Mouse (Mus musculus): ENCODE results near the gene Trub1.

The Trub1 gene

DNA sequence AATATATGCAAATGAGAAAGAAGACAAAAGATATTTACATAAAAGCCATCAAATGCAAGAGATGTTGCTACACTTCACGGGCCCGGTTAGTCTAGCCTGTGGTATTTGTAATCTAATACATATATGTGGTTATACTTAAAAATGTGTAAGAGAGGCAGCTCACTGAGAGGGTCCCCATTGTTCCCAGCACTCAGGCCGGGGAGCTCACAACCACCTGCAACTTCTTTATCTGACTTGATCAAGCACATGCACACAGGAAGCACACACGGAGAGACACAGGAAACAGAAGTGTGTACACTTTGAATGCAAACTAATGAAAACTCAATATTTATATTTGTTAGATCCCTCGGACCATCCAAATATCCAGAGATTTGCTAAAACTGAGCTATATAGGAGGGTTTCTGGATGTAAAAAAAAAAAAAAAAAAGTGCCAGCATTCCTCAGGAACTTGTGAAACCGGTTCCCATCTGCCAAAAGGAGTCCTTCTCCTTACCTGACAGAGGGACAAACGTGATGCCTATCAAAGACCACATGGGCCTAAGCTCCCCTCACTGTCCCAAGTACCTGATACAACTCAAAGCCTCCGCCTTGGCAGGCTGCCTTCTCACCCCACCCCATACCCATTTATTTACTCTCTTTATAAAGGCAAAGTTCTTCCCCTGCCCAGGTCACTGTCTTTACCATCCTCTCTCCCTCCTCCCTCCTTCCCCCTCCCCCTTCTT, 9.6 kb upstream of the Trub1 start:
- no peak for DNase-seq (ENCODE audit: low spot score)

DNA sequence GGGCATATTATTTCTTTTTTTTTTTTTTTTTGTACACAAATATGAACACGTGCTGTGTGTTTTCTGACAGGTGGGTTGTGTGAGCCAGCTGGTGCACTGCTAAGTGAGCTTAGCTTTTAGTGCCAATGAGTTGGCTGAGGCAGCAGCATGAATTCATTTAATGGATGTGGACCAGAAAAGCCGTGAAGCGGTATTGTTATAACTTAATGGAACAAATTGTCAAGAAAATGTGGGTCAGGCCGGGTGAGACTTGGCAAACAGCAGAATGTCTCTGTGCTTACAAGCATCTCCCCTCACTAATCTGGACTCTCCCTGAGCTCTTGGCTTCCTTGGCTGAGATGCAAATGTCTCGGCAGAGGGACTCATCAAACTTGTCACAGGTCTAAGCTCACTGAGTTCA, 7.7 kb upstream of the Trub1 start:
- DNase-seq (ENCODE audit: low spot score) = no peak

DNA sequence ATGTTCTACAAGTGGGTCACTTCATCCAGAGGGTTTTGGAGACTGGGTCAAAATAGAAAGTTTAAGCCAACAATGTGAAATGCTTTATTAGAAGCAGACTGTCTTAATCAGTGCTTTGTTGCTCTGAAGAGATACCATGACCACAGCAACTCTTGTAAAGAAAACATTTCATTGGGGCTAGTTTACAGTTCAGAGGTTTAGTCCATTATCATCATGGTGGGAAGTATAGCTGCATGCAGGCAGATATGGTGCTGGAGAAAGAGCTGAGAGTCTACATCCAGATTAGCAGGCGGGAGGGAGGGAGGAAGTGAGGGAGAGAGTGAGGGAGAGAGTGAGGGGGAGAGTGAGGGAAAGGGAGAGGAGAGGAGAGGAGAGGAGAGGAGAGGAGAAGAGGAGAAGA, 1.9 kb upstream of the Trub1 start:
- no peak for DNase-seq (ENCODE audit: low spot score)

DNA sequence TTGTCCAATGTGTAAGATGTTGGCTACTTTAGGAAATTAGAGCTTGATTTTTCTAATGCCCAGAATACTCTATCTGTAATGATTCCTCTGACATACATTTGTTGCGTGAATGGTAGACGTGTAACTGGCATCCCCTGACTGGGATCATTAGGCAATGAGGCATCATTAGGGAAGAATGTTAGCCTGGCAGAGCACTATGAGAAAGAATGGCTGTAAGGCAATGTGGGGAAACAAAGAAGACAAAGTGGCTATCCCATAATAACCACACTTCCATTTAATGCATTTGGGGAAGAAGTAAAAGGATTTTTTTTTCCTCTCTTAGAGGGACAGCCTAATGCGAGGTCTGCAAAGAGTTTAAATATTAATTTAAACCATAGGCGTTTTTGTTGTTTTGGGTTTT, 950 bp upstream of the Trub1 start:
- DNase-seq (ENCODE audit: low spot score) = no peak

DNA sequence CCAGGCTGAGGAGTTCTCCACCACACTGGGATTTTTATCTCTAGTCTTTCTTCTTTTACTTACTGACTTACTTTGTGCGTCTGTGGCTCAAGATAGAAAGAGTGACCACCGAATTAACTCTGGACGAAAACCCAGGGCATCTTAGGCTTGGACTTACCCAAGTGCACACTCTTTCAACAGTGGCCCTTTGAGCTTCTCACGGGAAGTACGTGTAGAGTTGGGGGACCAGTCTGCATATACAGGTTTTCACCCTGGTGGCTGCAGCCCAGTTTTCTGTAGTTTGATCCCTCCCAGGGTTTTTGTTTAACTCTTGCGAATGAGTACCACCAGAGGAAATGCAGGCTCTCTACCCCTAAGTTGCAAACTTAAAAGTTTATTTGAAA, 497 bp downstream of the Trub1 start:
- no peak for DNase-seq (ENCODE audit: low spot score)

DNA sequence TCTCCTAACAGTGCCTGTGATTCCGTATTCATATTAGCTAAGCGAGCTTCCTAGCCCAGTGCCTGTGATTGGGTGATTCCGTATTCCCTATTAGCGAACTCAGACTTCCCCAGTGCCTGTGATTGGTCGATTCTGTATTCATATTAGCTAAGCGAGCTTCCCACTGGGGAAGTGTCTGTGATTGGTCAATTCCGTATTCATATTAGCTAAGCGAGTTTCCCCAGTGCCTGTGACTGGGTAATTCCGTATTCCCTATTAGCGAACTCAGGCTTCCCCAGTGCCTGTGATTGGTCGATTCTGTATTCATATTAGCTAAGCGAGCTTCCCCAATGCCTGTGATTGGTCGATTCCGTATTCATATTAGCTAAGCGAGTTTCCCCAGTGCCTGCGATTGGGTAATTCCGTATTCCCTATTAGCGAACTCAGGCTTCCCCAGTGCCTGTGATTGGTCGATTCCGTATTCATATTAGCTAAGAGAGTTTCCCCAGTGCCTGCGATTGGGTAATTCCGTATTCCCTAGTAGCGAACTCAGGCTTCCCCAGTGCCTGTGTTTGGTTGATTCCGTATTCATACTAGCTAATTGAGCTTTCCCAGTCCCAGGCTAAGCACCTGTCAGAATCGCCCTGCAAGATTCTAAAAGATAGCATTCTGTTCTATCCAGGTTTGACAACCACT, 2.7 kb downstream of the Trub1 start:
- DNase-seq (ENCODE audit: low spot score) = no peak

DNA sequence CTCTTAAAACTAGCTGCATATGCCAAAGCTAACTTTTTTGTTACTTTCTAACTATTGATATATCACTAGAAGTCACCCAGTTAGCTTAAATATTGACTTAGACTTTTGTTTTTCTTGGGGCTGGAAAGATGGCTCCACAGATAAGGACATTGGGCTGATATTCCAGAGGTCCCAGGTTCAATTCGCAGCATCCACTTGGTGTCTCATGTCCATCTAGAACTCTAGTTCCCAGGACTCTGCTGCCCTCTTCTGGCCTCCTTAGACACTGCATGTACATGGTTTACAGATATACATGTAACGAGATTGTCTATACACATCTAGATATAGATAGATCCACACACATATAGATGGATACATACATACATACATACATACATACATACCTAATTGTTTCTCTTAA, 4.4 kb downstream of the Trub1 start:
- peak; percentile 61 for DNase-seq (ENCODE audit: low spot score)

DNA sequence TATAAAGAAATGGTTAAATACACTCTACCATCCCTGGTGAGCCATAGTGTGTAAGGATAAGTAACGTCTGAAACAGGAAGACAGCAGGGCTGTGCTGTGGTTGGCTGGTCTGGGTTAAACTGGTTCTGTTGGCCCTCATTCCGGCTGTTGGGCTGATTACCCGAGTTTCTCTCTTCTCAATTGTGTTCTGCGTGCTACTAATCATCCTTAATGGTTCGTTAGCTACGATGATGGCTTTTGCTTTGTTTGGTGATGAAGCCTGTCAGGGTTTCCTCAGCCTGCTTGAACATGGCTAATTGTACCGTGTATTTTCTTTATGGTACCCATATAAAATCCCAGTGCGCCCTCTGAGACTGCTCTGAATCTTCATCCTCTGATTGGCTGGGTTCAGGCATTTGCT, 11.0 kb downstream of the Trub1 start:
- no peak for DNase-seq (ENCODE audit: low spot score)

DNA sequence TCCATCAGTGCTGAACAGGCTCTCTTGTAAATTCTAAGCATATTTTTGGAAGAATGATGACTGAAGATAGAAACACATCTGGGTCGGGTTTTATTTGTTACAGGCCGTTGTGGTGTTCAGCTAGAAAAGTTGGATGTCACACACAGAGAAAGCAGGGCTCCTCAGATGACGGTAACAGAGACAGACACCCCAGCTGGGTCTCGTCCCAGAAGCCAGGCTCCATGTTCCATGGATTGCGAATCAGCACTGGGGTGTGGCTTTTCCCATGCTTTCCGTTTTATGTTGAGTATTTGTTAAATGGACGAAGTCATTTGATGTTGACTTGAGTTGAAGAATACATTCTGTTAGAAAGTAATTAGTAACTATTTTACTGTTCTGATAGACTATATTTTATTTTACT, 13.0 kb downstream of the Trub1 start:
- DNase-seq (ENCODE audit: low spot score) = no peak

DNA sequence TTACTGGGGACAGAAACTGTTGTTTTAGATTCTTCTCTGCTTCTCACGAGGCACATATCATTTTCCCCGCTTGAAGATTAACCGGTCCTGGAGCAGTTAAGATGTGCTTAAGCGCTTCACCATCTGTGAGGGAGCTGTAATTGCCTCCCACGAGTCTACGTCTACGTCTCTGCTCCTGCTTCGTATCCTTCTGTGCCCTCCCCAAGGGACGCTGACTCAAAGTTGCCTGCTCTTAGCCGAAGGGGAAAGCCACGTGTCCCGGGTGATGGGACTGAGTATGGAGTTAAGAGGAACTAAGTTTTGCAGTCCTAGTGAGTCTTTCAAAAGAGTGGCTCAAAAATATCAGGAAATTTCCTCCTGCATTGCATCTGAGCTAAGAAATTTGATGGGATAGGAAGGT, 18.3 kb downstream of the Trub1 start:
- DNase-seq (ENCODE audit: low spot score) = no peak

DNA sequence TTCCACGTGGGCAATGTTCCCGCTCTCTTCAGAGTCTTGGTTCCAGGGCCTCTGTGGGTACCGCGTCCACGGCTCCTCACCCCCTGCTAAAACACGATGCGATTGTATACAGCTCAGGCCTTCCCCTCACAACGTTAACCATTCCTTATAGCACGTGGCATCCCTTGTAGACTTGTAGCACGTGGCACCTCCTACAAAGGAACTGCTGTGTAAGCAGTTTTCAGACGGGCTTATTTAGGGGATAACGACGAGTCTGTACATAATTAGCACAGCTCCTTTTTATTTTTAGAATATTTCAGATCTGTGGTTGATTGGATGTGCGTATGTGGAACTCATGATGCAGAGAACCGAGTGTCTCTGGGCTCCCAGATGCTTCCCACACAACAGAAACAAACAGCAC, 19.5 kb downstream of the Trub1 start:
- DNase-seq (ENCODE audit: low spot score) = no peak

DNA sequence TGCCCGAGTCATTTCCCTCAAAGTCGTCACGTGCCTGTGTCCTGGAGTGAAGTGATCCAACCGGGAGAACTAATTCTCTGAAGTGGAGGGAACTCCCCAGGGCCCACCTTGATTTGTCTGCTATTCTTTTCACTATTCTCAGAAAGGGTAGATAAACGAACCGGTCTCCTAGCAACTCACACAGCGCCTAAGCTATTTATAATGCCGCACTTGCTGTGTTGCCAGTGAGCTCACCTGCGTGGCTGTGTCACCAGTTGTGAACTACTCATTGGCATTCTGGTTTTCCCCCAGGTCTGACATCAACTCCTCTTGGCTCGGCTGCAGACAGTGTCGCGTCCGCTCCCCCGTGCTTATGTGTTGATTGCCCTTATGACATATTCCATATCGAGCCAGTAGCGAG, 20.6 kb downstream of the Trub1 start:
- DNase-seq (ENCODE audit: low spot score) = no peak

DNA sequence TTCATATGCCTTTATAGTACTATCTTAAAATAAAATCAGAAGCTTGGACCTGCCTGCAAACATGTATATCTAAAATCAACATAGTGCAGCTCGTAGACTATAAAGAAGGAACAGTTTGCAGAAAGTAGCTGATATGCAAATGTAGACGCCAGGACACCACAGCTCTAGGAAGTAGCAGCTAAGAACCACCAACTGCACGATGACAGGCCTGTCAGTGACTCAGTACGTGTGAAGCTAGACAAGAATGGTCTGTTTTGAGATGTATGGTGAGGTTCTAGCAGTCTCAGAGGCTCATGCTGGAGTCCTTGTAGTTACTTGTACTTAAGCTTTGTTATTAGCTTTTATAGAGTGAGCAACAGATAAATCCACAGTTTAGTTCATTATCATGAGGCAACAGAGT, 22.6 kb downstream of the Trub1 start:
- DNase-seq (ENCODE audit: low spot score) = no peak

DNA sequence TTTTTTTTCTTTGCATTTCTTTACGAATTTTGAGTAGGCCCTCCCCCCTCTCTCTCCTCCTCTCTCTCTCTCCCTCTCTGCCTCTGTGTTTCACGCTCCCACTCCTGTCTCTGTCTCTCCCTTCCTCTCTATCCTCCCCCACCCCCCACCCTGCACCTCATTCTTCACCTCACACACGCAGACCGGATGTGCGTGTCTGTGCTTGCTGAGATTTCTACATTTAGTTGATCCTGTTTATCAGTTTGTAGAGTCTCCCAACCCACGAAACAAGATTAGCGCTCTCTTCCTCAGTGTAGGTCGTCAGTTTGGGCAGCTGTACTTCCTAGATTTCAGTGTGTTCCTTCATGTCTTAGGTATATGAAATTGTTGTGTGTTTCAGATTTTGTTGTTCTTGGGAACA, 24.6 kb downstream of the Trub1 start:
- DNase-seq (ENCODE audit: low spot score) = peak; percentile 29

DNA sequence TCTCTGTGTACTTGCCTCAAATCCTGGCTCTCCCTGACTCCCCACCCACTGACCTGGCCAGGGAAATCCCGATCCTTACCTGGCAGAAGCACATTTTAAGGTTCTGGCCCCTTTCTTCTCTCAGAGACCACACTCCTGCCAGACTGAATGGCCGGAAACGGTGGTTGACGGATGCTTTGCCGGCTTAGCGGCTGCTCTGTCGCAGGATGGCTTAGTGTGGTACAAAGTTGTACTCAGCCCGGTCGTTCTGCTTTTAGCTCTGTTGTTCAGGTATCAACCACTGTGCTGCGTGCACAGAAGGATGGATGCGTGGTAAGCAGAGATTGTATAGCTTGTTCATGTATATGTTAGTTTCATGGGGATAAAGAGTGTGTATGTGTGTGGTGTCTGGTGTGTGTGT, 25.3 kb downstream of the Trub1 start:
- peak; percentile 37 for DNase-seq (ENCODE audit: low spot score)

DNA sequence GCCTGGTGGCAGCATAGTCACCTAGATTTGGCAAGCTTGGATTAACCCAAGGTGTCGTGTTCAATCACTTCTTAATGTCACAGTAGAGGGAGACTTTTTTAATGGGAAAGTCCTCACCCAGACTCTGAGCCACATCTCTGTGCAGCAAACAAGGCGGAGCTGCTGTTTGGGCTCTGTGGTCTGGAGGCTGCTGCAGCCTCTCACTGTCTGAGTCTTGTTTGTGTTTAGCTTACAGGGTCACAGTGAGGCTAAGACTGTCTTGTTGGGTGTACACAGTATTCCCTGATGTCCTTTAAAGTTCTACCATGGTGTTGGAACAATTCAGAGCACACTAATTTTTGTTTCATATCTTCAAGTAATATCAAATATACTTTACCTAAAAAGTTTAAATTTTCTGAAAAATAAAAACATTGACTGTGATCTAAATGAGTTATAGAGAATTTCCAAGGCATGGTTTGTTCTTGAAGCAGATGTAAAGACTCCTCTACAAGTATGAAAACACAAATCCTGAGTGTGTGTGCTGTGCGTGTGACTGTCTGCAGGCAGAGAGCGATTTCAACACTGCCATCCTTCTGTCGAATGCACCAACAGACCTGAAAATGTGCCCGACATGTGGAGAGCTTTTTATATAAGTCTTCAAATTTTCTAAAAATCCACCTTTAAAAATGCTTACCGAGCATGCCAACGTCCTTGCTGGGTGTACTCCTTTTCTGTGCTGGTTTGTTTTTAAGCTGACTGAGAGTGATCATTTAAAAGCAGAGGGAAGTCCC, 27.4 kb downstream of the Trub1 start:
- DNase-seq (ENCODE audit: low spot score) = no peak

DNA sequence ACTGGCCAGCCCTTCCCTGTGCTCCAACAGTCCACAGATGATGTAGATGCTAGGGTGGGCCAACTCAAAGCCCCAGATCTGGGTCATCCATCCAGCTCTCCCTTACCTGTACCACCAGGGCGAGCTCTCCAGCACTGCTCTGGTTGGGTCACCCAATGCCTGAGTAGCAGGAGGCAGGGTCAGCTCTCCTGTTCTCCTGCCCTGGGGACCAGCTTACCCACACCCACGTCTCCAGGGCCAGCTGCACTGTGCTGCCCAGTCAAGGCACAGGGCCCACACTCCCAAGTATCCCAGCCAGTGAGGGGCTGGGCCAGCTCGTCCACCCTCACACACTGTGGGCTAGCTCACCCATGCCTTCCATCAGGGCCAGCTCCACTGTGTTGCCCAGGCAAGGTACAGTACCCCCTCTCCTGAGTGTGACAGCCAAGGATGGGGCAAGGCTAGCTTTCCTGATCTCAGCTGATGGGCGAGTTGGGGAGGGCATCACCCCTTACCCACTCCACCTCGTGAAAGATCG, 29.1 kb downstream of the Trub1 start:
- DNase-seq (ENCODE audit: low spot score) = no peak

DNA sequence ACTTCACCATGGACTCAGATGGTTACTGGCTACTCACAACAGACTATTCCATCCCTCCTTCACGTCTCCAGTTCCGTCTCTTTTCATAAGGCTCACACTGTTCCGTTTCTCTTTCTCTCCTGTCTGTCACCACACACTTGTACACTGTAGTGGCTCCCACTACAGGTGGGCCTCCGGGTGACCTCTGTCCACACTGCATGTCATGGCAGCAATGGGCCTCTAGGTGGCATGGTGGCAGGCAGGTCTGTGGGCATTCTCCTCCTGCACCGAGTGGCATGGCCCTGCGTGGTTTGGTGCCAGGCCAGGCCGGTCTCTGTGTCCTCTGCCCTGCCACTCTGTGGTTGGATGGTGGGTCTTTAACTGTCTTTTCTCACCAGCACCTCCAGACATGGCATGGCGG, 30.1 kb downstream of the Trub1 start:
- peak; percentile 27 for DNase-seq (ENCODE audit: low spot score)

DNA sequence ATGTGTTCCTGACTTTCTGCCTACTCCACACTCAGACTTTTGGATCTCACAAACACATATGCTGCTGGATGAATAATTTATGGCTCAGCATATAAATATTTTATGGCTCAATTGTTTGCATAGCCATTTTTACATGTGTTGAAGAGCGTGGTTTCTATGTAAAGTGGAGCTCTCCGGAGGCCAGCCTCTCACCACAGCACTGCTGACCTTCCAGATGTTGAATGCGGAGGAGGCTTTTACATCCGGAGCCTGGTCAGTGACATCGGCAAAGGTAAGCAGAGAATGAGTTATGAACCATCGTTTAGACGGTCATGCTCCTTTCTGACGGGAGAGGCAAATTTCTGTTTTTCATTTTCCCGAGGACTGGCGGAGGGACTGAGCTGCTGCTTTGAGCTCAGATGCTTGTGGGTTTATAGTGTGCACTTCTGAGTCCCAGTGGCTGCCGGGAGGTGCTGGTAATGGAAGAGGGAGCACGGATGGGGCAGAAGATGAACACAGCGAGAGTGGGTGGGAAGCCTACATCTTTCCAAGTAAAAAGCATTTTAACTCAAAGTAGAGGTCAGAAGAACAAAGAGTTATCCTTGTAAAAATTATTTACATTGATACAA, 34.4 kb downstream of the Trub1 start:
- DNase-seq (ENCODE audit: low spot score) = no peak

DNA sequence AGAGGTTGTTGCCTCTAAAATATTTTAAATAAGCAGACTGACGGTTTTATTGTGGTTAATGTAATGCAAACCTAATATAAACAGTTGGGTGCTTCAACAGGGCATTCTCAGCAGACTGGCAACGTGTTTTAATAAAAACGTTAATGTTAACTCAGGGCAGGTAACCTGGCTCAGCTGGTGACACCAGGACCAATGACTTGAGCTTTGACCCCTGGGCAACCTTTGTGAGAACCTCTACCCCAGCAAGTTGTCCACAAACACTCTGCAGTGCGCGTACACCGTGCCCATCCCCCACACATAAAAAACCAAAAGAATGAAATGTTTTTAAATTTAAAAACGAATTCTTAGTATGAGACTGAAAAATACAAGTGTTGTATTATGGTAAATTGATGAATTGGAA, 36.8 kb downstream of the Trub1 start:
- DNase-seq (ENCODE audit: low spot score) = no peak

DNA sequence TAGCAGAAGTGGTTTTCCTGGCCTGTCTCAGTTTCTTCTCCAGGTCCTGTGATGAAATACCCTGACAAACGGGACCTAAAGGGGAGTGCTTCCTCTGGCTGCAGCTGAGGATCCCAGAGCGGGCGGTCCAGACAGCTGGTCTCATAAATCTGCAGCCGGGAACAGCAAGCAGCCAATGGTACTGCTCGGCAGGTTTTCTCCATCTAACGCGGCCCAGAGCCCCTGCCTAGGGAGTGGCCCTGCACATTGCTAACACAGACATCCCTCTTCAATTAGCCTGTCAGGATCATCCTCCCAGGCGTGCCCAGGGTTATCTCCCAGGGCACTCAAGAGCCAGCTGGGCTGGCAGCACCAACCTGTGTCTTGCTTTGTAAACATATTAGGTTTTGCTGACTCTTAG, 38.3 kb downstream of the Trub1 start:
- DNase-seq (ENCODE audit: low spot score) = no peak

DNA sequence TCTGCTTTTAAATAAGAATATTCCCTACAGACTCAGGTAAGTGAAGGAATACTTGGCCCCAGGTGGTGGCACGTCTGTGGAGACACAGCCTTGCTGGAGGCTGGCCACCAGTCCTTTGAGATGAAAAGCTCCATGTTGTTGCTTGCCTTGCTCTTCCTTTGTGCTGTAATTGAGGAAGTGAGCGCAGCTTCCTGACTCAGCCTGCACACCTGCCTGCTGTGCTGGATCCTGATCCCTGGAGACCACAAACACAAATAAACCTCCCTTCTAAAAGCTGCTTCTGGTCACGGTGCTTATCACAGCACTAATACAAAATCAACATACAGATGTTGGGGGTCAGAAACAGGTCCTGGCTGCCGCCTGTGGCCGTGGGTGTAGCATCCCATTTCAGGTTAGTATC, 41.3 kb downstream of the Trub1 start:
- DNase-seq (ENCODE audit: low spot score) = no peak
